Mouse (Mus musculus) bone marrow, adult 2 months (tissue): Measurements from ENCODE around the gene Olfr983. TPM values are rescaled to one million over a fixed set of nuclear protein-coding genes. Genes with fewer than 3 reads are reported as not detected.

Experiments
- H3K27ac ChIP-seq: fragments of 200-500 bp; 2 replicates; pipeline ENCODE4 v1.5.1; 2012; ENCODE audit warnings: low read depth, mild to moderate bottlenecking, control low read depth, inconsistent platforms, low read length; ENCODE audit not compliant: control insufficient read depth, poor library complexity, insufficient read depth
- H3K4me1 ChIP-seq: fragments of 200-500 bp; 2 replicates; pipeline ENCODE4 v1.6.1; 2011; ENCODE audit warnings: low read length; ENCODE audit not compliant: control insufficient read depth, insufficient read depth
- H3K4me3 ChIP-seq: fragments of 200-500 bp; replicated peaks from 2 replicates; pipeline ENCODE3; 2011; ENCODE audit warnings: mild to moderate bottlenecking, low read depth, low read length, control low read depth; ENCODE audit not compliant: control insufficient read depth
- CTCF ChIP-seq: fragments of 200-500 bp; IDR thresholded peaks from 2 replicates; pipeline ENCODE4 v1.5.1; 2011; ENCODE audit warnings: low read length, control low read depth; ENCODE audit not compliant: control insufficient read depth, insufficient read depth
- POLR2A ChIP-seq: fragments of 200-500 bp; IDR thresholded peaks from 2 replicates; pipeline ENCODE4 v1.6.1; 2011; ENCODE audit warnings: low read depth, mild to moderate bottlenecking, control low read depth, low read length, borderline replicate concordance; ENCODE audit not compliant: control insufficient read depth
- WGBS: fragments of 180-500 bp; shearing (Covaris S2); methylation state at CpG from one replicate; pipeline ENCODE4 v1.1.7; 2018; 5-methylcytosine and 5-hydroxymethylcytosine counted together
- polyA plus RNA-seq: library from polyadenylated mRNA; stranded (reverse); fragments of >200 nt; gene quantifications from 2 replicates; pipeline ENCODE4 v1.2.4, GENCODE M21; 2011; ENCODE audit warnings: low replicate concordance; ENCODE audit not compliant: missing spikeins, insufficient read depth, insufficient read length

Olfr983 gene
- polyA plus RNA-seq, 1 experiment, result not detected

DNA sequence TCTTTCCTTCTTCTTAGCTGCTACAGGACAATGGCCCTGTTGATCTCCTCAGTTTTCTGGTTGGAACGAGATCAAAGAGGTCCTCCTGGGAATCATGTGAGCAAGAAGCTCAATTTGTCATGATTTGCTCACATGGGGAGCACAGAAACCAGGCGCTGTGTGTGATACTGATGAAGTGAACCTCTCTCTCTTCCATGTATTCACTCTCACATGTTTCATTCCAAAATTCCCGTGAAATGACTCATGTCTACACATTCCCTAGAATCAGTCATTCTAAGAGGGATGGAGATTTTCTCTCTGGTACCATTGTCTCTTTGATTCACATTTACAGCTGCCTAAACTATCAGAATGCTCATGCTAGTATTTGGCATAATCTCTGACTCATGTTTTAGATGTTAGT, 1.4 kb upstream of the Olfr983 start:
- H3K4me3 ChIP-seq, result no peak overlapping the region
- H3K27ac ChIP-seq, result no peak overlapping the region
- TF ChIP-seq CTCF (no peak), POLR2A (no peak)
- H3K4me1 ChIP-seq, result no peaks in the 10 kb centered on the region
- 63% methylated on average over 3 of the region's 3 CpGs for WGBS

DNA sequence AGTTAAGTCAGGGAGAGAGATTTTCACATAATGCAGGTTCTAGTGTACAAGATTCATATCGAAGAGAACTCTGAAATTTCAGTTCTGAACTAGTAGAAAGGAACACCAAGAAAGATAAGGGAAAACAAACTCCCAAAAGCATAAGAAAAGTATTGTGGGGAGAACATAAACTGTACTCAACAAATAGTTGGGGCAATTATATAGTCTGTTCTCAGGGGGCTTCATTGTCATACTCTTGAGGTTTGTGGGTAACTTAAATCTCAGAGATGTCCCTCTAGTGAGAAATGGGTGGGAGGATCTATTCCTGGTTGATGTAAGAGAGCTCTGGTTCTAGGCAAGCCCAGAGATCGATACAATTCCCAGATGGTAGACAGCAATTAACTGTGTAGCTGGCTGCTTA, 19.9 kb downstream of the Olfr983 start, which contains the start of gene Olfr982:
Gene Olfr982 (plus strand): TSS at position 301 of the 400 bp plus-strand sequence.
- Histone ChIP-seq H3K27ac (no peak within 1 kb of the TSS), H3K4me1 (no peaks in the 10 kb centered on the region), H3K4me3 (no peak within 1 kb of the TSS)
- TF ChIP-seq CTCF (no peak), POLR2A (no peak)
- 79% methylated on average over 2 of the region's 2 CpGs for WGBS

GRCm38 (mm10) chr9:40050138-40050537, 43.3 kb downstream of the Olfr983 start:
- WGBS, result 87% methylated on average over 19 of the region's 19 CpGs
- TF ChIP-seq POLR2A (no peak), CTCF (no peak)
- no peak overlapping the region for H3K4me3 ChIP-seq
- no peaks in the 10 kb centered on the region for H3K4me1 ChIP-seq
- no peak overlapping the region for H3K27ac ChIP-seq

Other genes starting within 250 kb of the Olfr983 start
- gene Olfr972, start 227.2 kb downstream of the Olfr983 start, polyA plus RNA-seq, result not detected in 2 replicates
- not detected in 2 replicates for gene Olfr229, start 186.3 kb downstream of the Olfr983 start, polyA plus RNA-seq
- gene Olfr974, start 156.1 kb downstream of the Olfr983 start, polyA plus RNA-seq, result not detected in 2 replicates
- not detected in 2 replicates for gene Olfr975, start 141.5 kb downstream of the Olfr983 start, polyA plus RNA-seq
- not detected in 2 replicates for gene Olfr976, start 132.5 kb downstream of the Olfr983 start, polyA plus RNA-seq
- gene Olfr978, start 101.5 kb downstream of the Olfr983 start, polyA plus RNA-seq, result not detected in 2 replicates
- not detected in 2 replicates for gene Olfr979, start 90.1 kb downstream of the Olfr983 start, polyA plus RNA-seq
- gene Olfr980, start 84.0 kb downstream of the Olfr983 start, polyA plus RNA-seq, result not detected in 2 replicates
- gene Olfr981, start 72.1 kb downstream of the Olfr983 start, polyA plus RNA-seq, result not detected in 2 replicates
- gene Olfr982, start 19.8 kb downstream of the Olfr983 start, polyA plus RNA-seq, result not detected in 2 replicates
- not detected in 2 replicates for gene Olfr984, start 20.6 kb upstream of the Olfr983 start, polyA plus RNA-seq
- not detected in 2 replicates for gene Olfr985, start 36.6 kb upstream of the Olfr983 start, polyA plus RNA-seq
- gene Tmem225, start 54.5 kb upstream of the Olfr983 start, polyA plus RNA-seq, result not detected in 2 replicates
- 0.40 TPM in 1 of 2 replicates, not detected in the other for gene Olfr986, start 87.3 kb upstream of the Olfr983 start, polyA plus RNA-seq
- gene Zfp202, start 98.7 kb upstream of the Olfr983 start, polyA plus RNA-seq, result 0.99 TPM in 1 of 2 replicates, not detected in the other
- not detected in 2 replicates for gene Scn3b, start 175.6 kb upstream of the Olfr983 start, polyA plus RNA-seq